Mouse (Mus musculus): Measurements from ENCODE around the gene Gm20388. TPM values are rescaled to one million over a fixed set of nuclear protein-coding genes. Genes with fewer than 3 reads are reported as not detected.

Gene Gm20388
- polyA plus RNA-seq, 1 experiment from 2014 or later, result not detected

DNA sequence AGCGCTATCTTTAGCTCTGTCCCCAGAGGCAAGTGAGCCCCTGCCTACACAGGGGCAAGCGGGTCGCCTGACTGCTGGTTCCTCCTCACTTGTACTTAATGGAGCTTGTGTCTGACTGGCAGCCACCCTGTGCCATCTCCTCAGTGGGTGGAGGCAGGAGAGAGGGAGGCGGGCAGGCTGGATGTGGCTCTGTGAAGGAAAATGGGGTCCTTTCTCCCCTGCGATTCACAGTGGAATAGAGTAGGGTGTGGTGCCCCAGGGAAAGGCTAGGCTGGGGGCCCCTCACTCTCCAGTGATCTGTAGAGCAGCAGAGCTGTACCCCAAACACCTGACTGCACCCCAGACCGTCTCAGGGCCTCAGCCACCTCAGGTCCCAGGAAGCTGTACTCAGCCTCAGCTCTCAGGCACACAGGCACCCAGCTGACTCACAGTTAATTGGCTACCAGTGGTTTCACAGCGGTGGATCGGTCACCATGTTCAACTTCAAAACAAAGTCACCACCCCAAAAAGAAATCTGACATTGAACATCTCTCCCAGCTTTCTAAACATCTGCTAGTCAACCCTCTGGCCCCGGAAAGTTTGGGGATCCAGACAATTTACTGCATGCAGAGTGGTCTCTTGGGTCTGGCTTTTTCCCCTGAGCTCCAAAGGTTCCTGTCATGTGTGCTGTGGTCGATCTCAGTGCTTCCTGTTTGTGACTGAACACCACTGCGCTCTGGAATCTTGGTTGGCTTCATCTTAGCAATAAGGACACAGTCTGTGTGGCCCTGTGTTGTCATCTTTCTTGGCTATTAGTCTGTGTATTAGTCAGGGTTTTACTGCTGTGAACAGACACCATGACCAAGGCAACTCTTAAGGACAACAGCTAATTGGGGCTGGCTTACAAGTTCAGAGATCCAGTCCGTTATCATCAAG, 2434.8 kb downstream of the Gm20388 start:
- no peak for ATAC-seq (ENCODE audit: low read depth)
- Histone ChIP-seq H3K36me3 (ENCODE audit: control insufficient read depth, insufficient read depth, low read length) (no peaks in the 10 kb centered on the region), H3K4me3 (ENCODE audit: low read length) (no peak overlapping the region), H3K9ac (ENCODE audit: low read length) (no peak overlapping the region), H3K9me3 (ENCODE audit: control insufficient read depth, low read length) (no peaks in the 10 kb centered on the region), H3K27me3 (ENCODE audit: control insufficient read depth, insufficient read depth, low read depth, low read length) (peaks cover 7% of the 10 kb centered on the region; the same call in 1 of the 2 replicates), H3K4me1 (replicated peaks; ENCODE audit: control insufficient read depth, insufficient read depth, low read length) (peaks cover 19% of the 10 kb centered on the region), H3K4me2 (ENCODE audit: low read depth, low read length) (no peak overlapping the region), H3K27ac (ENCODE audit: low read length) (no peak overlapping the region)
- WGBS, result 53% methylated on average over 12 of the region's 12 CpGs

DNA sequence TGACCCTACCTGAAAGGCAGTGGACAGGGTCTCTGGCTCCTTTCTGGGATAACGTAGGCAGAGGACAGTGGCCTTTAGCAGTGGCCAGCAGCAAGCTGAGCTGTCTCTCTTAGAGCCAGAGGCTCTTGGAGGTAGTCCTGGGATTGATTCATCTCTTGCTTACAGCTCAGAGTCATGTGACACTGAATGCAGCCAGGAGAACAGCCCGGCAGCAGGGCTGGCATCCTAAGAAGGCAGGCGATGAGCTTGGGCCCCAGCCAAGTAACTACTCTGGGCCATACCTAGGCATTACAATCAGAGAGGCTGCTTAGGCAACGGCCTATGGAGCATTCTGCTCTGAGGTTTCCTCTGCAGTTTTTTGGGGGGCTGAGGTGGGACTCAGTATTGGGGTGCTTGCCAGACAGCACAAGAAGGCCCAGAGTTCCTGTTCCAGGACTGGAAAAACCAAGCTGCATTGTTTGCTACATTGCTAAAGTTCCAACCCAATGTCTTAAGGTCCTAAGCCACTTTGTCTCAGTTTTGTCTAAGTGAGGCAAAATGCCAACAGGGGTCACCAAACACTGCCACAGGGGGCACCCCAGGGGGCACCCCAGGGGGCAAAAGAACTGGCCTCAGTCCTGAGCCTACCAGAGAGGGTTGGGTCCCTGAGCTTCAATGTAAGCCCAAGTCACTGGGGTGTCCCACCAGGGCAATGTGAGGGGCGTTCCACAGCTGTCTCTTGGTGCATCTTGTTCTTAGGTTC, 2437.3 kb downstream of the Gm20388 start:
- H3K4me1 ChIP-seq (replicated peaks; ENCODE audit: control insufficient read depth, insufficient read depth, low read length), result peaks cover 15% of the 10 kb centered on the region
- ATAC-seq (ENCODE audit: low read depth), result no peak
- no peak overlapping the region for H3K9ac ChIP-seq (ENCODE audit: low read length)
- H3K27ac ChIP-seq (ENCODE audit: low read length), result no peak overlapping the region
- 53% methylated on average over 5 of the region's 5 CpGs for WGBS
- no peak overlapping the region for H3K4me2 ChIP-seq (ENCODE audit: low read depth, low read length)
- no peak overlapping the region for H3K4me3 ChIP-seq (ENCODE audit: low read length)
- H3K27me3 ChIP-seq (ENCODE audit: control insufficient read depth, insufficient read depth, low read depth, low read length), result peaks cover 5% of the 10 kb centered on the region; the same call in 1 of the 2 replicates
- H3K9me3 ChIP-seq (ENCODE audit: control insufficient read depth, low read length), result no peaks in the 10 kb centered on the region
- no peaks in the 10 kb centered on the region for H3K36me3 ChIP-seq (ENCODE audit: control insufficient read depth, insufficient read depth, low read length)

DNA sequence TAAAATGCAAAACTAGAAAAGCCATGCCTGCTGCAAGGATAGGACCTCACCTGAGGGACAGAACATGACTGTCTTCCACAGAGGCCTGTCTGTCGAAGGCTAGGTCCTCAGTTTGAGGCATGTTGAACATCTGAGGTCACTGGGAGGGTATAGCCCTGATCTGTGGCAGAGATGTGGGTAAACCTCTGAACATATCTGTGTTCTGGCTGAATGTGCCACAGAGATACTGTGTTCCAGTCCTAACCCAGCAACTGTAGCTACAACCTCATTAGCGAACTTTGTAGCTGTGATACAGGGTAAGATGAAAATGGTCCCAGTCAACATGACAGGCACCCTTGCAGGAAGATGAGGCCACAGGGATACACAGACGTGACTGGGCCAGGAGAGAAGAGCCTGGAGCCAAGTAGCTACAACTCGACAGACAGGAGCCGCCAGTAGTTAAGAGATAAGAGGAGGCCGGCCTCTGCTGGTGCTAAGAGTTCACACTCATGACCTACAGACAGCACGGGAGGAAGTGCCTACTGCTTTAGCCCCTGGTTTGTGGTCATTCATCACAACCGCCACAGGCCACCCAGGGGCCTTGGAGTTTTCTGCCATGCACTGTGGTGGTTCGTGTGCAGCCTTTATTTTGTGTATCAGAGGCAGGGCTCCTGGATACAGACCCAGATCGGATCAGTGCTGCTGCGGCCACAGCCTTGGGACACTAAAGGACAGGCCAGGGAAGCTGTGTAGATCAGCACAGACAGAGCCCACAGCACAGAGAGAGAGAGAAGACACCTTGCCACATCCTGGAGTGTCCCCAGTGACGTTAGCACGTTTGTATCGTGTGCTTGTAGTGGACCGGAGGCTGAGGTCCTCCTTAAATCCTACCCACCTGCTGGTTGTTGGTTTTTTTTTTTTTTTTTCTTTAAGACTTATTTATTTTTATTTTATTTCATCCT, 2439.0 kb downstream of the Gm20388 start:
- no peak overlapping the region for H3K4me2 ChIP-seq (ENCODE audit: low read depth, low read length)
- H3K9ac ChIP-seq (ENCODE audit: low read length), result no peak overlapping the region
- no peaks in the 10 kb centered on the region for H3K9me3 ChIP-seq (ENCODE audit: control insufficient read depth, low read length)
- H3K4me1 ChIP-seq (replicated peaks; ENCODE audit: control insufficient read depth, insufficient read depth, low read length), result peaks cover 2% of the 10 kb centered on the region
- H3K36me3 ChIP-seq (ENCODE audit: control insufficient read depth, insufficient read depth, low read length), result no peaks in the 10 kb centered on the region
- WGBS, result 30% methylated on average over 15 of the region's 15 CpGs
- peaks cover under 1% of the 10 kb centered on the region; the same call in 1 of the 2 replicates for H3K27me3 ChIP-seq (ENCODE audit: control insufficient read depth, insufficient read depth, low read depth, low read length)
- no peak overlapping the region for H3K4me3 ChIP-seq (ENCODE audit: low read length)
- no peak overlapping the region for H3K27ac ChIP-seq (ENCODE audit: low read length)
- ATAC-seq (ENCODE audit: low read depth), result no peak

DNA sequence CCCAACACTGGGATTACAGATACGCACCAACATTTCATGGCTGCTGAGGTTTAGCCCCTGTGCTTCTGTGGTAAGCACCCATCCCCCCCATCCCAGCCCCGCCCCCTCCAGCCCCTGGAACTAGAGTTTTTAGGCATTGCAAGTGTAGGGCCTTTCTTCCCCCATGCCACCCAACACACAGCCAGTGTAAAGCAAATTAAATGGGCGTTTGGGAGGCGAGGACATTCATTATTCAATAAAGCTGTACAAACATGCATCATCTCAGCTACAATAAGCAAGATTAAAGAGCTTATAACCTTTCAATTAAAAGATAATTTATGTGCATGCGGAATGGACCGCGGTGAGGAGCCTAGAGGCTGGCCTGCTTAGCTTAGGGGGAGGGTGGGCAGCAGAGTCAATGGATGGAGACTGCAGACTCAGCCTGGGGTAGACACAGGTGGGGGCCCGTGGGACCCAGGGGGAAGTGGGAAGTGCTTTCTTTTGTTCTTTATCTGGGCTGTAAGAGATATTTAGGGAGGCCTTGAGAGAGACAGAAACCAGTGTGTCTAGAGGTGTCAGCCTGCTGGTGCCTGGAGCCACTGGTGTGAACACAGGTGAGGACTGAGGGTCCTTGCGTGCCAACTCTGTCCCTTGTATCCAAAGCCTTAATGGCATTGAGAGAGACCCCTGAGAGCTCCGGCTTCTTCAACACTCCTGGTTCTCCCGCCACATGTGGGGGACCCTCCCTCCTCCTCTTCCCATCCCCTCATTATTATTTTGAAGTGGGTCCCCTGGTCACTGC, 2439.9 kb downstream of the Gm20388 start:
- ATAC-seq (ENCODE audit: low read depth), result no peak
- Histone ChIP-seq H3K9me3 (ENCODE audit: control insufficient read depth, low read length) (no peaks in the 10 kb centered on the region), H3K4me1 (replicated peaks; ENCODE audit: control insufficient read depth, insufficient read depth, low read length) (peaks cover 3% of the 10 kb centered on the region; the same call in 1 of the 2 replicates), H3K4me2 (ENCODE audit: low read depth, low read length) (no peak overlapping the region), H3K36me3 (ENCODE audit: control insufficient read depth, insufficient read depth, low read length) (no peaks in the 10 kb centered on the region), H3K4me3 (ENCODE audit: low read length) (no peak overlapping the region), H3K27me3 (ENCODE audit: control insufficient read depth, insufficient read depth, low read depth, low read length) (no peaks in the 10 kb centered on the region; the same call in 1 of the 2 replicates), H3K9ac (ENCODE audit: low read length) (no peak overlapping the region), H3K27ac (ENCODE audit: low read length) (no peak overlapping the region)
- WGBS, result 34% methylated on average over 11 of the region's 11 CpGs

DNA sequence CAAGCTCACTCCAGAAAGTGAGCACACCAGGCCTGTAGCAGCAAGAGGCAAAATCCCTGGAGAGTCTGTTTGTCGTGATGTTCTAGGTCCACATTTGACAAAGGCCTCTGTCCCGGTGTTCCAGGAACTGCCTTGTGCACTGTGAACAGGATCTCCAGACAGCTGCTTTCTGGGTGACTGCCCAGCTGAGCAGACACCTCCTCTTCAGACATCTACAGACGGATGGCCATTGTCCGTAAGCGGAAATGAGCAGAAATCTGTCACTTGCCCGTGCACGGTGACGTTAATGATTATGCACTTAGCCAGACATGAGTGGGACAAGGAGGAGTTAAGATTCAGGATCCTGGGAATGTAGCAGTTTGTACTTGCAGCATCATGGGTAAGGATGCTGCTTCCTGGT, 2443.5 kb downstream of the Gm20388 start:
- Histone ChIP-seq H3K4me1 (replicated peaks; ENCODE audit: control insufficient read depth, insufficient read depth, low read length) (peaks cover 9% of the 10 kb centered on the region; the same call in 1 of the 2 replicates), H3K4me2 (ENCODE audit: low read depth, low read length) (no peak overlapping the region), H3K36me3 (ENCODE audit: control insufficient read depth, insufficient read depth, low read length) (no peaks in the 10 kb centered on the region), H3K4me3 (ENCODE audit: low read length) (no peak overlapping the region), H3K27me3 (ENCODE audit: control insufficient read depth, insufficient read depth, low read depth, low read length) (no peaks in the 10 kb centered on the region; the same call in 1 of the 2 replicates), H3K27ac (ENCODE audit: low read length) (no peak overlapping the region), H3K9me3 (ENCODE audit: control insufficient read depth, low read length) (no peaks in the 10 kb centered on the region), H3K9ac (ENCODE audit: low read length) (no peak overlapping the region)
- 73% methylated on average over 8 of the region's 8 CpGs for WGBS
- ATAC-seq (ENCODE audit: low read depth), result 0 out of 2 replicates have a peak, but pooled peaks have one; percentile 7

DNA sequence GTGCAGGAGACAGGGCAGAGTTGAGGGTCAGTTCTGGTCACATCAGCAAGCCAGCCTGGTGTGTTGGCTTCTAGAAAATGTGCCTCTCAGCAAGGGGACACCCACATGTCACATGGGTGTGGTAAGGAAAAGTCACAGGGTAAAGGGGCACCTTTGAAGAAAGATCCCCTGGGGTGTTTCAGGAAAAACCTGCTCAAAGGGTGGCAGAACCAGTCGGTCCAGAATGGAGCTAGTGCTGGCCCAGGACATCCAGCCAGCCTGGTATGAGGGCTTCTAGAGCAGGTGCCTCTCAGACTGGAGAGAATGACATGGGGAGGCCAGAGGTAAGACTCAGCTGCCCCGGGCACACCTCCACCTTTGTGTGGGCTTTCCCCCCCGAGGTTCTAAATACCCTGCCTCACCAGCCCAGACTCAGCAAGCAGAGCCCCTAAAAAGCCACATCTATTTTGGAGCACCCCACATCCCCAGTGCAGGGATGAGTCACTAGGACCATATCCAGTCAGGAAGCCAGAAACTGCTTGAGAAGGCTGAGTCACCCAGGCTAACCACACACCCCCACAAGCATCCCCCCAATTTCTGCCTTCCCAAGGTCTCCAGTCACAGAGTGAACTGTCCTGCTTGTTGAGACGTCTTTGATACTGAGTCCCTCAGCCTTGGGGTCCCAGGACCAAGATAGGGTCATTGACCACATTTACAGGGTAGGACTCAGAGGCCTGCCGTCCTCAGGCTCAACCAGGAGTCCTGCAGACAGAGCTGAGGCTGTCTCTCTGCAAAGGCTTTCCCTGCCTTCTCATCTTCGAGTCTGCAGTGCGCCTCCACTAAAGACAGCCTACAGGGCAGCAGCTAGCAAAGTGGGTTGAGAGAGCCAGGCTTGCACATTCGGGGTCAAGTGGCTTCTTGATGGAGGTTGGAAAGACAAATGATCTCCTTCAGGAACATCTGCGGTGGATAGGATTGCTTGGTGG, 2445.3 kb downstream of the Gm20388 start:
- H3K36me3 ChIP-seq (ENCODE audit: control insufficient read depth, insufficient read depth, low read length), result no peaks in the 10 kb centered on the region
- ATAC-seq (ENCODE audit: low read depth), result peak; percentile 55
- H3K9ac ChIP-seq (ENCODE audit: low read length), result no peak overlapping the region
- H3K27ac ChIP-seq (ENCODE audit: low read length), result no peak overlapping the region
- no peaks in the 10 kb centered on the region; the same call in 1 of the 2 replicates for H3K27me3 ChIP-seq (ENCODE audit: control insufficient read depth, insufficient read depth, low read depth, low read length)
- H3K4me1 ChIP-seq (replicated peaks; ENCODE audit: control insufficient read depth, insufficient read depth, low read length), result peaks cover 9% of the 10 kb centered on the region; the same call in 1 of the 2 replicates
- WGBS, result 42% methylated on average over 9 of the region's 9 CpGs
- no peak overlapping the region for H3K4me2 ChIP-seq (ENCODE audit: low read depth, low read length)
- H3K4me3 ChIP-seq (ENCODE audit: low read length), result no peak overlapping the region
- H3K9me3 ChIP-seq (ENCODE audit: control insufficient read depth, low read length), result no peaks in the 10 kb centered on the region

DNA sequence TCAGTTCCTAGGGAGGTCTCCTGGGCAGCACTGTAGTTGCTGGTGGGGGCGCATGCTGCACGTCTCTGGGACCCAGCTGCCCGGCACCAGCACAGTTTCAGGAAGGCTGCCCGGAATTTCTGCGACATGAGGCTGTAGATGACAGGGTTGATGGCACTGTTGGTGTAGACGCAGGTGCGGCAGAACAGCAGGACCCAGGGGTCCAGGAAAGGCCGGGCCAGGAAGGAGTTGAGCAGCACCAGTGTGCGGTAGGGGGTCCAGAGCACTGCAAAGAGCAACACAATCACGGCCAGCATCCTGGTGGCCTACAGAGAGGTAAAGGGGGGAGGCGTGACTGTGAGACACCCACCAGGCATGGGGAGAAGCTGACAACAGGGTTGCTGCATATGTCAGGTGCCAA, 2446.6 kb downstream of the Gm20388 start:
- Histone ChIP-seq H3K4me1 (replicated peaks; ENCODE audit: control insufficient read depth, insufficient read depth, low read length) (peaks cover 9% of the 10 kb centered on the region; the same call in 1 of the 2 replicates), H3K4me3 (ENCODE audit: low read length) (no peak overlapping the region), H3K27me3 (ENCODE audit: control insufficient read depth, insufficient read depth, low read depth, low read length) (no peaks in the 10 kb centered on the region), H3K36me3 (ENCODE audit: control insufficient read depth, insufficient read depth, low read length) (no peaks in the 10 kb centered on the region), H3K9me3 (ENCODE audit: control insufficient read depth, low read length) (no peaks in the 10 kb centered on the region), H3K9ac (ENCODE audit: low read length) (no peak overlapping the region), H3K27ac (ENCODE audit: low read length) (no peak overlapping the region), H3K4me2 (ENCODE audit: low read depth, low read length) (no peak overlapping the region)
- ATAC-seq (ENCODE audit: low read depth), result no peak
- WGBS, result 44% methylated on average over 11 of the region's 11 CpGs
